Mouse (Mus musculus) cortical plate, adult 2 months (tissue): ENCODE results near the gene Pole3.

Source experiments
- CTCF ChIP-seq: fragments of 200-500 bp; IDR thresholded peaks from 2 replicates; pipeline ENCODE4 v1.5.1; 2011; ENCODE audit warnings: mild to moderate bottlenecking, control low read depth, low read length; ENCODE audit not compliant: insufficient read depth; ENCODE audit errors: extremely low read depth
- POLR2A ChIP-seq: fragments of 200-500 bp; IDR thresholded peaks from 2 replicates; pipeline ENCODE4 v1.6.1; 2011; ENCODE audit warnings: mild to moderate bottlenecking, low read length, control low read depth; ENCODE audit not compliant: insufficient read depth; ENCODE audit errors: extremely low read depth

DNA sequence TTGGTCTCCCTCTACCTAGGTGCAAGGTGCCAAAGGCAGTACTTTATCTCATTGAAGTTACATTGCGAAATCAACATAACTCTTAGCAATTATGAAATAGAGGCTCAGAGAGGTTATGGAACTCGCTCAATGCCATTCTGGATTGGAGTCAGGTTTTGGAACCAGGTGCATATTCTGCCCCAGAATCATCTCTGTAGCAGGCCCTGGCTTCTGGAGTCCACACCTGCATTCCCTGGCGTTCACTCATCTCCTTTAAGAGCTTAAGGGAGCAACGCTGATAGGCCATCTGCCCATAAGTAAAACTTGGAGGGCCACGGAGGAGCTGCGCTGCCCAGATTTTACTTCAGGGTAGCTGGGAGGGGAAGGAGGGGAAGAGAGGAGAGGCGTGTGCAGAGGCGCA, 7.8 kb downstream of the Pole3 start:
- TF ChIP-seq POLR2A, result no peak
- no peak for TF ChIP-seq CTCF
